Mouse (Mus musculus): Measurements from ENCODE around the gene Pknox2.

The Pknox2 gene

GRCm38 (mm10) chr9:37053041-37053440 is 94.2 kb downstream of the Pknox2 start:
- DNase-seq (ENCODE audit: low read depth in 1 of 2, low spot score in 2 of 2): no peak

GRCm38 (mm10) chr9:37051669-37052068 is 95.5 kb downstream of the Pknox2 start:
- no peak for DNase-seq (ENCODE audit: low read depth in 1 of 2, low spot score in 2 of 2)

- DNase-seq (ENCODE audit: low read depth in 1 of 2, low spot score in 2 of 2): no peak
Measured at GRCm38 (mm10) chr9:37047490-37047889, 99.7 kb downstream of the Pknox2 start.

- DNase-seq (ENCODE audit: low read depth in 1 of 2, low spot score in 2 of 2): no peak
Measured at GRCm38 (mm10) chr9:37045875-37046274, 101.3 kb downstream of the Pknox2 start.

- DNase-seq (ENCODE audit: low read depth in 1 of 2, low spot score in 2 of 2): no peak
Measured at GRCm38 (mm10) chr9:37044165-37044564, 103.0 kb downstream of the Pknox2 start.

- no peak for DNase-seq (ENCODE audit: low read depth in 1 of 2, low spot score in 2 of 2)
Measured at GRCm38 (mm10) chr9:37038859-37039258, 108.3 kb downstream of the Pknox2 start.

GRCm38 (mm10) chr9:37038445-37038844 is 108.8 kb downstream of the Pknox2 start:
- no peak for DNase-seq (ENCODE audit: low read depth in 1 of 2, low spot score in 2 of 2)

- DNase-seq (ENCODE audit: low read depth in 1 of 2, low spot score in 2 of 2): no peak
Measured at GRCm38 (mm10) chr9:37037405-37037804, 109.8 kb downstream of the Pknox2 start.

- no peak for DNase-seq (ENCODE audit: low read depth in 1 of 2, low spot score in 2 of 2)
Measured at GRCm38 (mm10) chr9:37035248-37035647, 112.0 kb downstream of the Pknox2 start.

- DNase-seq (ENCODE audit: low read depth in 1 of 2, low spot score in 2 of 2): no peak
Measured at GRCm38 (mm10) chr9:37034316-37034715, 112.9 kb downstream of the Pknox2 start.

GRCm38 (mm10) chr9:37030347-37031213 is 116.6 kb downstream of the Pknox2 start:
- DNase-seq (ENCODE audit: low read depth in 1 of 2, low spot score in 2 of 2): no peak

GRCm38 (mm10) chr9:37029811-37030346 is 117.3 kb downstream of the Pknox2 start:
- no peak for DNase-seq (ENCODE audit: low read depth in 1 of 2, low spot score in 2 of 2)

GRCm38 (mm10) chr9:37027825-37028575 is 119.2 kb downstream of the Pknox2 start:
- DNase-seq (ENCODE audit: low read depth in 1 of 2, low spot score in 2 of 2): no peak

- DNase-seq (ENCODE audit: low read depth in 1 of 2, low spot score in 2 of 2): no peak
Measured at GRCm38 (mm10) chr9:37025913-37026312, 121.3 kb downstream of the Pknox2 start.

GRCm38 (mm10) chr9:37021586-37022230 is 125.5 kb downstream of the Pknox2 start:
- DNase-seq (ENCODE audit: low read depth in 1 of 2, low spot score in 2 of 2): no peak

GRCm38 (mm10) chr9:37018154-37018553 is 129.1 kb downstream of the Pknox2 start:
- no peak for DNase-seq (ENCODE audit: low read depth in 1 of 2, low spot score in 2 of 2)

GRCm38 (mm10) chr9:37017169-37017568 is 130.0 kb downstream of the Pknox2 start:
- no peak for DNase-seq (ENCODE audit: low read depth in 1 of 2, low spot score in 2 of 2)

- no peak for DNase-seq (ENCODE audit: low read depth in 1 of 2, low spot score in 2 of 2)
Measured at GRCm38 (mm10) chr9:37016165-37016564, 131.0 kb downstream of the Pknox2 start.

GRCm38 (mm10) chr9:37013565-37013964 is 133.6 kb downstream of the Pknox2 start:
- DNase-seq (ENCODE audit: low read depth in 1 of 2, low spot score in 2 of 2): no peak

GRCm38 (mm10) chr9:37008090-37008489 is 139.1 kb downstream of the Pknox2 start:
- no peak for DNase-seq (ENCODE audit: low read depth in 1 of 2, low spot score in 2 of 2)

- DNase-seq (ENCODE audit: low read depth in 1 of 2, low spot score in 2 of 2): no peak
Measured at GRCm38 (mm10) chr9:37004676-37005075, 142.5 kb downstream of the Pknox2 start.
